Mouse (Mus musculus) lung, adult 2 months (tissue): ENCODE data around the gene Arid5b.

Experiments used
- CTCF ChIP-seq: fragments of 200-500 bp; IDR thresholded peaks from 2 replicates; pipeline ENCODE4 v1.5.1; 2011; ENCODE audit warnings: mild to moderate bottlenecking, low read length, control low read depth; ENCODE audit not compliant: insufficient read depth
- POLR2A ChIP-seq: fragments of 200-500 bp; IDR thresholded peaks from 2 replicates; pipeline ENCODE4 v1.6.1; 2011; ENCODE audit warnings: low read depth, mild to moderate bottlenecking, control low read depth, low read length, borderline replicate concordance; ENCODE audit errors: extremely low read depth

GRCm38 (mm10) chr10:68142501-68142900 is 136.0 kb downstream of the Arid5b start:
- TF ChIP-seq CTCF (no peak), POLR2A (no peak)
